Mouse (Mus musculus) C2C12 (cell line): ENCODE results near the gene Zfp985.
"Not testable (repeated sequence)": the region's sequence is repeated elsewhere in the genome, so short reads cannot be mapped to it uniquely, and the experiment has no call there.

ENCODE experiments used
- CEBPB ChIP-seq: IDR thresholded peaks from one replicate; pipeline ENCODE4 v1.6.1; 2011; ENCODE audit warnings: low read depth, mild to moderate bottlenecking, control low read depth, moderate library complexity
- CTCF ChIP-seq: IDR thresholded peaks from one replicate; pipeline ENCODE4 v1.5.1; 2011; ENCODE audit not compliant: control insufficient read depth, insufficient read depth, insufficient read length
- MAX ChIP-seq: IDR thresholded peaks from one replicate; pipeline ENCODE4 v1.6.1; 2011; ENCODE audit warnings: mild to moderate bottlenecking, control low read depth
- USF1 ChIP-seq: IDR thresholded peaks from one replicate; pipeline ENCODE4 v1.6.1; 2011; ENCODE audit warnings: low read depth, mild to moderate bottlenecking, control low read depth, moderate library complexity

DNA sequence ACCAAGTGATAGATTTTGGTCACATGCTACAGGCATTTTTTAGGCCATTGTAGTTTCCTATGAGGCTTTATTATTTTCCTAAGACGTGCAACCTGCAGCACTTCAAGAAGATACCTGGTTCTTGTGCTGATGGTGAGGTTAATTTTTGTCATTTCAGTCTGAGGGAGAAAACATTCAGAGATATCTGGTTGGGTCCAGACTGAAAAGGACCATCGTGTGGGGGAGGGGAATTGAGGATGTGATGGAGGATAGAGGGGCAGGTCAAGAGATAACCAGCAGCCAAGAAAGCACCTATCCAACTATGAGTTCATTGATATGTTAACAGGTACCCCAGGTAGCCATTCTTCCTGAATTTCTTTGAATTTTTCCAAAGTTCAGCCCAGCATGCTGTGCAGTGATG lies 1.3 kb downstream of the Zfp985 start:
- TF ChIP-seq CTCF, USF1, MAX, CEBPB: not testable (repeated sequence)
